Mouse (Mus musculus) forebrain, embryonic 16.5 days (tissue): ENCODE data around the gene Col17a1. TPM values are rescaled to one million over a fixed set of nuclear protein-coding genes. Genes with fewer than 3 reads are reported as not detected.

Experiments used
- ATAC-seq: fragments of 200-750 bp; cut with Nextera tagmentation; 2 replicates; pipeline ENCODE4 v1.8.0; 2017; ENCODE audit warnings: mild to moderate bottlenecking, moderate library complexity
- H3K27ac ChIP-seq: fragments of 300-500 bp; sonication (generic); 2 replicates; pipeline ENCODE4 v1.5.1; 2014; ENCODE audit warnings: low read length, control low read depth
- H3K27me3 ChIP-seq: fragments of 300-500 bp; sonication (generic); replicated peaks from 2 replicates; pipeline ENCODE4 v1.6.1; 2014; ENCODE audit warnings: low read length; ENCODE audit not compliant: control insufficient read depth, insufficient read depth
- H3K36me3 ChIP-seq: fragments of 300-500 bp; sonication (generic); 2 replicates; pipeline ENCODE4 v1.6.1; 2014; ENCODE audit not compliant: control insufficient read depth, insufficient read depth
- H3K4me1 ChIP-seq: fragments of 300-500 bp; sonication (generic); replicated peaks from 2 replicates; pipeline ENCODE4 v1.6.1; 2014; ENCODE audit warnings: low read length; ENCODE audit not compliant: control insufficient read depth, insufficient read depth
- H3K4me2 ChIP-seq: fragments of 300-500 bp; sonication (generic); 2 replicates; pipeline ENCODE4 v1.6.1; 2014; ENCODE audit warnings: mild to moderate bottlenecking, low read length, control low read depth
- H3K4me3 ChIP-seq: fragments of 300-500 bp; sonication (generic); replicated peaks from 2 replicates; pipeline ENCODE4 v1.5.1; 2014; ENCODE audit warnings: mild to moderate bottlenecking, low read length, control low read depth
- H3K9ac ChIP-seq: fragments of 300-500 bp; sonication (generic); replicated peaks from 2 replicates; pipeline ENCODE4 v1.6.1; 2014; ENCODE audit warnings: low read depth, low read length, control low read depth
- H3K9me3 ChIP-seq: fragments of 300-500 bp; sonication (generic); 2 replicates; pipeline ENCODE4 v1.6.1; 2016; ENCODE audit warnings: low read length; ENCODE audit not compliant: control insufficient read depth
- WGBS: fragments of 180-500 bp; shearing (Covaris S2); extraction: QIAGEN DNeasy Blood & Tissue Kit; methylation state at CpG from one replicate; pipeline ENCODE4 v1.1.7; 2014; 5-methylcytosine and 5-hydroxymethylcytosine counted together
- polyA plus RNA-seq: library from polyadenylated mRNA; unstranded; fragments of >200 nt; fragmentation: Nextera tagmentation; extraction: Ambion mirVana; gene quantifications from 2 replicates; pipeline ENCODE4 v1.2.1, GENCODE M21; 2015

Gene Col17a1
- polyA plus RNA-seq, 1 experiment from 2014 or later = 0.04 TPM

DNA sequence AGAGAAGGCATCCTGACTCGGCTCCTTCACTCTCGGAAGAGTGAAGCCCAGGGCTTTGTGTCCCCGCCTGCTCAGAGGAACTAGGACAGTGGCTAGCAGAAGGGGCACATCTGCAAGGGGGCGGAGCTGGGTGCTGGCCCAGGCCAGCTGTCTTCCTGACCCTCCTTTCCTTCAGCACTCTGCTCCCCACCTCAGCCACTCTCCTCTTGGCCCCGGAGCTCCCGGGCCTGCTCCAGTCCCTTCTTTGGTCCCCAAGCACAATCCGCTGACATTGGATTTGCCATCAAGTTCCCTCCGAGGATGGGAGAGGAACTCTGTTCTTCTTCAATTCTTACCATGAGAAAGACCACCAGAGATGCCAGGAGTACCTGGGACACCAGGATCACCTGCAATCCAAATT, 39.6 kb downstream of the Col17a1 start:
- Histone ChIP-seq H3K4me2 (no peak overlapping the region), H3K9ac (no peak overlapping the region), H3K4me1 (no peaks in the 10 kb centered on the region), H3K27me3 (no peaks in the 10 kb centered on the region), H3K27ac (no peak overlapping the region), H3K4me3 (no peak overlapping the region), H3K36me3 (no peaks in the 10 kb centered on the region), H3K9me3 (no peaks in the 10 kb centered on the region)
- ATAC-seq = no peak
- 76% methylated on average over 8 of the region's 8 CpGs for WGBS

DNA sequence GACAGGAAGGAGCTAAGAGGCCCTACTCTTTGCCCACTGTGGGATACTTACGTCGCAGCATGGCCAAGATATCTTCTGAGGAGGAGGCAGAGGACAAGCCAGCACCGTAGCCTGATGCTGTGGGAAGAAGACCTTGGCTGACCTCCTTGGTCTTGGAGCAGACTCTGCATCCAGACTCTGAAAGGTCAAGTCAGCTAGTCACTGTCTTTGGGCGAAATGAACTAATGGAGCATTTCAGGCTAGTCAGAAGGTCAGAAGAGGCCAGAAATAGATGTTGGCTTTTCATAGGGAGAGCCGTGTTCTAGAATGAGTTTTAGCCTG, 40.8 kb downstream of the Col17a1 start:
- Histone ChIP-seq H3K9ac (no peak overlapping the region), H3K9me3 (no peaks in the 10 kb centered on the region), H3K4me2 (no peak overlapping the region), H3K27ac (no peak overlapping the region), H3K4me3 (no peak overlapping the region), H3K27me3 (no peaks in the 10 kb centered on the region), H3K36me3 (no peaks in the 10 kb centered on the region), H3K4me1 (no peaks in the 10 kb centered on the region)
- WGBS = 92% methylated on average over 5 of the region's 5 CpGs
- no peak for ATAC-seq

DNA sequence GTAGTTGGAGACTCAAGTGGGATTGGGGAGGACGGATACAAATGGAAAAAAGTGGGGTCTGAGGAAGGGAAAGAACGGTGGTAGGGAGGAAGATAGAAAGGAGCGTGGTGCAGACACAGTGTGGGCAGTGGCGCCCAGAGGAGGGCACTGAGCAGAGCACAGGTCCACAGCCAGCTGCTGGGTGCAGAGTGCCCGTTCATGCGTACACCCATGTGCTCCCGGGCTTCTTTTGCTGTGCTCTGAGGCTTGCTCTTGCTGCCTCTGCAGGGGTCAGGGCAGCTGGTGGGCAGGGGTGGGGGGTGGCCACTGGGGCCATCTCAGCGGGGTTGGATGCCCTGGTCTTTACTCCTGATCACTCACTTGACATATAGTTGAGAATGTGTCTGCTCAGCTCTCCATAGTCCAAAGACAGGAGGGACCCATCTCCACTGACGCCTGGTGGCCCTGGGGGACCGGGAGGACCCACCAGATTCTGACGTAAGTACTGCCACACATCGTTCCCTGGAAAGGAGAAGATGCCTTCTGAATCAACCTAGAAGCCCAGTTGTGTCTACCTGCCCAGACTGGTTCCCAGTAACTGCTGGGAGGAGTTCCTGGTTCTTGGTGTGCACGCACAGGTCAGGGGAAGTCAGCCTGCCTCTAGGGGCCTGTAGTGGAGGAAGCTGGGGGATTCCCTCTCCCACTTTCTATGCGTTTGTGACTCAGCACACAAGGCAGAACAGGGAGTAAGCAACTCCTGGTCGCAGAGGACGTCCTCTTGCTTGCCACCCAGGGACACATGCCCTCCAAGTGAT, 41.3 kb downstream of the Col17a1 start:
- Histone ChIP-seq H3K4me1 (no peaks in the 10 kb centered on the region), H3K27ac (no peak overlapping the region), H3K27me3 (no peaks in the 10 kb centered on the region), H3K9me3 (no peaks in the 10 kb centered on the region), H3K9ac (no peak overlapping the region), H3K4me3 (no peak overlapping the region), H3K36me3 (no peaks in the 10 kb centered on the region), H3K4me2 (no peak overlapping the region)
- no peak for ATAC-seq
- 93% methylated on average over 16 of the region's 16 CpGs for WGBS

DNA sequence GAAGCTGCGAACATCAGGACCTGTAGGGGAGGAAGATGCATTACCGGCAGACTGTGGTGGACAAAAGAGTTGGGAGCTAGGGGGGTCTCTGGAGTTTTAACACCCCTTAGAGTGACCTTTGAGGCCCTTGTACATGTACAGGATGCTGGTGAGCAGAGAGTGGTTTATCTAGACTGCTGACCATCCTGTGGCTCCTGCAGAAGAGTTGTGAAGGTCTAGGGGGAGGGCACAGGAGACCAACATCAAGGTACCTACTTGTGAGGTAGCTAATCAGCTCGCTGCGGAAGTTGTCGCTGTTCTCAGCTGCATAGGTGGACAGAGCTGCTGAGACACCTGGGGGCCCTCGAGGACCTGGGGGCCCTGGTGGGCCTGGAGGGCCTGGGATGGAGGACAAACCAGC, 42.8 kb downstream of the Col17a1 start:
- Histone ChIP-seq H3K27me3 (no peaks in the 10 kb centered on the region), H3K36me3 (no peaks in the 10 kb centered on the region), H3K4me1 (no peaks in the 10 kb centered on the region), H3K4me3 (no peak overlapping the region), H3K4me2 (no peak overlapping the region), H3K9me3 (no peaks in the 10 kb centered on the region), H3K27ac (no peak overlapping the region), H3K9ac (no peak overlapping the region)
- ATAC-seq = no peak
- WGBS = 97% methylated on average over 6 of the region's 6 CpGs

DNA sequence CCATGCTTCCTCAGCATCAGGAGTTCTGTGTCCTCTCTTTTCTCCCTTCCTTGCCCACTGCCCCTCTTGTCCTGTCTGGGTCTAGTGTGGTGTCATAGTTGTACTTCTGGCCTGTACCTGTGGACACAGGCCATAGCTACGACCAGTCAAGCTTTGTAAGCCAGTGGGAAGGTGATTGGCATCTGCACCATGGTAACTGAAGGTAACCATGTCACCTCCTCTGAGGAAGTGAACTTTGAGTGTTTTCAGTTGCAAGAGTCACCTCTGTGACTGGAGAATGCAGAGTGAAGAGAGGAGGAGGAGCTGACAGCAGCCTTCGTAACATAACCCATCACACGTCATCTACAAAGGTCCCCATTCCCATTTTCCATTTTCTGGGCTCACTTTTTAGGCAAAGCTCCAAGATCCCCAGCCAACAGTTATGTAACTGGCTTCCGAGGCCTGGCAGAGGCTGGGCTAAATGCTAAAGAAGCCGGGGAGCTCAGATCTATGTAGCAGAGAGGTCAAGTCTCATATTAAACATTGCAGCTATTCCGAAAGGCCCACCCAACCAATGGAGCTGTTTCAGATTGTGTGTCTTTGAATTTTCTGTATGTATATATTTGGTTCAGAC, 45.3 kb downstream of the Col17a1 start:
- ATAC-seq = no peak
- H3K27ac ChIP-seq = no peak overlapping the region
- H3K9me3 ChIP-seq = no peaks in the 10 kb centered on the region
- H3K4me3 ChIP-seq = no peak overlapping the region
- H3K4me2 ChIP-seq = no peak overlapping the region
- no peaks in the 10 kb centered on the region for H3K4me1 ChIP-seq
- WGBS = 79% methylated on average over 6 of the region's 6 CpGs
- peaks cover 3% of the 10 kb centered on the region; the same call in 1 of the 2 replicates for H3K36me3 ChIP-seq
- H3K27me3 ChIP-seq = no peaks in the 10 kb centered on the region
- H3K9ac ChIP-seq = no peak overlapping the region

DNA sequence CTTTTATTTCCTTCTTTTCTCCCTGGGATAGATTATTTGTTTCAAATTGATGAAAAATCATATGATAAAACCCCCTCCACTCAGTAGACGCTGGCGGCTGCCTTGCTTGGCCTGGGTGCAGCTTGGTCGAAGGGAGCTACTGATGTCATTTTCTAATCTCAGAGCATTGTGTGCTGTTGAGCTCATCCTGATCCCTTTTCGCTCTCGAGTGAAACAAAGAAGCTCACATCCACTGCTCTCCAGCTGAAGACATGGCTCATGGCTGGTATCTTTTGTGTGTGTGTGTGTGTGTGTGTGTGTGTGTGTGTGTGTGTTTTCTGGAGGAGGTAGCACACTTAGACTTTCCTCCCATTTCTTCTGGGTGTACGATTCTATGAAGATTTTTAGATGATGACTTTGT, 46.3 kb downstream of the Col17a1 start:
- ATAC-seq = no peak
- no peak overlapping the region for H3K4me2 ChIP-seq
- peaks cover 4% of the 10 kb centered on the region for H3K36me3 ChIP-seq
- WGBS = 40% methylated on average over 6 of the region's 6 CpGs
- no peaks in the 10 kb centered on the region for H3K9me3 ChIP-seq
- no peaks in the 10 kb centered on the region for H3K4me1 ChIP-seq
- no peaks in the 10 kb centered on the region for H3K27me3 ChIP-seq
- no peak overlapping the region for H3K9ac ChIP-seq
- no peak overlapping the region for H3K27ac ChIP-seq
- H3K4me3 ChIP-seq = no peak overlapping the region

DNA sequence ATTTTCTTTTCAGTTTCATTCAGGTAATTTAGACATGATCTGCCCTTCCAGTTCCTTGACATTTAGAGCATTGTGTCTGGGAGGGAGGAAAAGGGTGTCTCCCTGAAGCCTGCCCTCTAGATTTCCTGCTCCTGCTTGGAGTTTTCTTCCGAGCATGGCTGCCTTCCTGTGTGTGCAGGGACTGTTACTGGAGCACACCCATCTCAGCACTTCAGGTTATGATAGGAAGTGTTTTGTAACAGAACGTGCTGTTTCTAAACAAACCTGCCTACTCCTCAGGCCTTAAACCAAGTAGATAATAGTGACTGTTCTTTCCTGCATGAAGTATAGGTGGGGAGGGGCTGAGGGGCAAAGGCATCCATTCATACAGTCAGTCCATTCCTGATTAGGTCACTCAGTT, 48.0 kb downstream of the Col17a1 start:
- Histone ChIP-seq H3K4me2 (no peak overlapping the region), H3K4me1 (no peaks in the 10 kb centered on the region), H3K9me3 (no peaks in the 10 kb centered on the region), H3K4me3 (no peak overlapping the region), H3K36me3 (peaks cover 9% of the 10 kb centered on the region), H3K27me3 (no peaks in the 10 kb centered on the region), H3K27ac (no peak overlapping the region), H3K9ac (no peak overlapping the region)
- no peak for ATAC-seq
- 64% methylated on average over 2 of the region's 2 CpGs for WGBS

DNA sequence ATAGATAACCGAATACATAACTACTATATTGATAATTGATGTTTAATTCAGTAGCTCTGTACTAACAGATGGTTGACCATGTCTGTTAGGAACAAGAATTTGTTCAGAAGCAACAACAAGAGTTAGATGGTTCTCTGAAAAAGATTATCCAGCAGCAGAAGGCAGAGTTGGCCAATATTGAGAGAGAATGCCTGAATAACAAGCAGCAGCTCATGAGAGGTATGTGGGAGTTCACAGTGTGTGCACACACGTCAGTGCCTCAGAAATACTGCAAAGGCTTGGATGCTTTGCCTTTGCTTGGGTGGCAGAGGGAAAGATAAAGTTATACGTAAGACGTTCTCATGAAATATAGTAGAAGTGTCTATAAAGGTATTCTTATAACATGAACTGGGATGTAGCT, 56.5 kb downstream of the Col17a1 start:
- Histone ChIP-seq H3K27me3 (no peaks in the 10 kb centered on the region), H3K4me3 (no peak overlapping the region), H3K4me1 (no peaks in the 10 kb centered on the region), H3K27ac (no peak overlapping the region), H3K9me3 (no peaks in the 10 kb centered on the region), H3K4me2 (no peak overlapping the region), H3K9ac (no peak overlapping the region), H3K36me3 (peaks cover 5% of the 10 kb centered on the region)
- 90% methylated on average over 4 of the region's 4 CpGs for WGBS
- no peak for ATAC-seq

DNA sequence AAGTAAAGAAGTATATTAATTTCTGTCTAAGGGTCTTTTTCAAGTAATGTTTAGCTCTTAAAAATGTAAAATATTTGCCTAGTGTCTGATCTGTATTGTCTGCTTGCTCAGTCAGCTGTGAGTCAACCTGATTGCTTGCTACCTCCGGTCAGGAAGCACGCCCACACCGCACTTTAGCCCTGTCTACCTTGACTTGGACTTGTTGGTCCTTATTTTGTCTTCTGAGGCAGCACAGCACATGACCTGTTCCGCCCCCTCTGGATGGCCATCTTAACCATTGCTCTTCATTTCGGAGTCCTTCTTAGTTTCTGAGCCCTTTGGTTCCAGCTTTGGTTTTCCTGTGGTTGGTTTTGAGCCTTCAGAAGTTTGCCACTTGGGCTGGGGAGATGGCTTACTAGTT, 60.1 kb downstream of the Col17a1 start:
- Histone ChIP-seq H3K9me3 (no peaks in the 10 kb centered on the region), H3K4me2 (no peak overlapping the region), H3K9ac (no peak overlapping the region), H3K27me3 (no peaks in the 10 kb centered on the region), H3K27ac (no peak overlapping the region), H3K36me3 (no peaks in the 10 kb centered on the region), H3K4me1 (no peaks in the 10 kb centered on the region), H3K4me3 (no peak overlapping the region)
- ATAC-seq = no peak
- 96% methylated on average over 5 of the region's 5 CpGs for WGBS
